Mouse (Mus musculus): ENCODE measurements around the gene Asap3.

Asap3 gene

DNA sequence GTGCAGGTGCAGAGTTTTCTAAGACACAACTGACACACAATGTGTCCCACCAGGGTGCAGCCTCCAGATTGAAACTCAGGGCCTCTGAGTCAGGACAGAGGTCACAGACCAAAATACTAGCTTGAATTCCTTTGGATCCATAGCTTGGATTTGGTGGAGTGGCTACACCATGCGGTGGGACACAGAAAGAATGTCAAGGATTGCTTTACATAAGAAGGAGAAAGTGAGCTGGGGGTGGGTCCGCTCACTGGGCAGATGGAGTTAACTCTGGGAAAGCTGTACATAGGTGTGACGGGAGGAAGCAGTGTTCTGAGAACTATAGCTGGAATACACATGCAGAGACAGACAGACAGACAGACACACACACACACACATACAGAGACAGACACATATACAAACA is 53.8 kb downstream of the Asap3 start:
- no peak for DNase-seq

DNA sequence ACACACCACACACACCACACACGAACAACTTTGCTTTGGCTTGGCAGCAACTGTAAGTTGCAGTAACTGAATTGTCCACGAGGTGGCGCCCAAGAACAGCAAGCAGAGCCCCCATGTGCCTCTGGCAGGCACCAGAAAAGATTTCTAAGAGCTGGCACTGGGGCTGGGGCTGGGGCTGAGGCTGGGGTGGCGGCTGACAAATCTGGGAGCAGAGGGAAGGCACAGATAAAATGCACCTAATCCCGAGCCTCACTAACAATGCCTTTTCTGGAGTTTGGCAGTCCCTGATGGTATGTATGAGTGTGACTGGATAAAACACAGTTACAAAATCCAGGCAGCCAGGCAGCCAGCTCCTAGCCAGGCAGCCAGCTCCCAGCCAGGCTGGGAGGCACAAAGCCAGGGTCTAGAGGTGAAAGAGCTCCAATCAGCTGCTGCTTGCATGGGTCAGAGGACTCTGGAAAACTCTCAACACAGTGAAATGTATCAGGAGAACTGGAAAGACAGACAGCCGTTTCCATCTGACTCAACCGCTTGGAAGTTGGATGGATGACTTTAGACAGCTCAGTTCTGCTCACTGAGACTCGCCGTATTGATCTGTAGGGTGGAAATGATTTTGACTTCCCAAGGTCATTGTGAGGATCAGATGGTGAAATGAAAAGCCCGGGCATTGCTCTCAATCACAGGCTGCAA is 54.5 kb downstream of the Asap3 start:
- DNase-seq = peak; percentile 57

DNA sequence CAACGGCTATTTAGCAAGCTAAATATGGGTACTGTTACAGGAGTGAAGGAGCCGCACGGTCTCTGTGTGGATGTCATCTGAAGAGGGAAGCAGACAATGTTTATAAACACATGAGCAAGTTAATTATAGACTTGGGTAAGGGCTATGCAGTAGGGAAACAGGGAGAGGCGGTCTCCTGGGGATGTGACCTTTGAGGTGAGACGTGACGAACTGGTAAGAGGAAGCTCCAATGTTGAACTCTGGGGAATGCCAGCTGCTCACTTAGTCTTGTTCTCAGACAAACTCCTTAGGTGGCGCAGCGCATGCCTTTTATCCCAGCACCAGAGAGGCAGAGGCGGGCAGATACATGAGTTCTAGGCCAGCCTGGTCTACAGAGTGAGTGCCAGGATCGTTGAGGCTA is 55.7 kb downstream of the Asap3 start:
- no peak for DNase-seq

DNA sequence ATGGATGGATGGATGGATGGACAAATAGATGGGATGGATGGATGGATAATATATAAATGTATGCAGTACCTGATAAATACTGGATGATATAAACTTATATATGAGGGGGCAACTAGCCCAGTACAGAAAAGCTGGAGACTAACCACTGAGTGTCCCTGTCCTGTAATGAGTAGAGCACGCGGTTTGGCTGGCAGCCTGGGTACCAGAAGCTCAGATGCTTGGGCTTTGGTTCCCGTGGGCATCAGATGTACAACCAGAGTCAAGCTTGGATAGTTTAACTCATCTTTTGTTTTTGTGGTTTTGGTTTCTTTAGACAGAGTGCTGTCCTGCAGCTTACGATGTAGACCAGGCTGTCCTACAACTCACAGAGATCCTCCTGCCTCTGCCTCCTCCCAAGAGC is 57.4 kb downstream of the Asap3 start:
- DNase-seq = no peak

DNA sequence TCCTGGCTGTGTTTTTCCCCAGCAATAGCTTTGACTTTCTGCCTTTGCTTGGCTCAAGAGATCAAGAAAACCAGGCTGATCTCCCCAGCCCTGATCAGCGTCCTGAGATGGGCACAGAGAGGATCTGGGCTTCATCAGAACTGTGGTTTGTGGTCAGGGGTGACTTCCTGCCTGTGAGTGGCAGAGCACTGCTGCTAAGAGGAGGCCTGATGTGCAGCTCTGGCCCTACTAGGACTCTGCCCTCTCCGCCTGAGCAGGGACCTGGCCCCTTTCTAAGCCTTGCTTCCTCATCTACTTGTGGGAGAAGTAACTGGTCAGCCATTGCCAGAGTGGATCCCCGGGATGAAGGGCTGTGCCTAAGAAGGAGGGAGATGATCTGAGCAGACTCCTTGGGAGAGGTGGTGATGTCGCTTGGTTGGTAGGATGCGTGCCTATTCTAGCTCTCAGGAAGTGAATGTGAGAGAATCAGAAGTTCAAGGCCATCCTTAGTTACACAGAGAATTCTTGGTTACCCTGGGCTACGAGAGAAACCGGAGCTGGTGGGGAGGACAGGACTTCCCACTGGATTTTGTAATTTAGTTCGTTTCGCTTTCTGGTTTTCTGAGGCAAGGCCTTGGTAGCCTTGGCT is 60.7 kb downstream of the Asap3 start:
- no peak for DNase-seq

DNA sequence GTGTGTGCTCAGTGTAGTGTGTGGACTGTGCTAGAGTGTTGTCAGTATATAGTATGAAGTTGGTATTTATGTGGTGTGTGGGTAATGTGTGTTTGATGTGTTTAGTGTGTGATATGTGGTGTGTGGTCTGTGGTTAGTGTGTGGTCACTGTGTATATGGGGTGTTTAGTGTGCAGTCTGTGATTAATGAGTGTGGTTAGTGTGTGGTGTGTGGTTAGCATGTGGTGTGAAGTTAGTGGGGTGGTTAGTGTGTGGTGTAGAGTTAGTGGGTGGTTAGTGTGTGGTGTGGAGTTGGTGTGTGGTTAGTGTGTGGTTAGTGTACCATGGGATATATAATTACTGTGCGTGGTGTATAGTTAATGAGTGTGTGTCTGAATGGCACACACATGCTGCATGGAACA is 62.7 kb downstream of the Asap3 start:
- no peak for DNase-seq

DNA sequence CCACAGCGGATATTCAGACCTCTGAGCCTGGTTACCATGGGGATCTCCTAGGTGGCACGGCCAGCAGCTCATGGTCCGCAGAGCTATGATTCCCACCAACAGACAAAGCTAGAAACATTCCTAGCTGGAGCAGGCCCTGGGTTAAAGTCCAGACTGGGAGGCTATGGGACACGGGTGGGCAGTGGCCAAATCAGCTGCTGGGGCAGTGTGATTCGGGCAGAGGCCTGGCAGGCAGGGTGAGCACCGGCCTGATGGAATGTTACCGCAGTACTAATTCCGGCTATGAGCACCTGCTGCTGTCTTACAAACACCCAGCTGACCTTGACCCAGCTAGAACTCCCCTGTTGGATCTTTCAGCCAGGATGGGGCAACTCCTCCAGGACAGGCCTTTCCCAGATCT is 64.5 kb downstream of the Asap3 start:
- no peak for DNase-seq

DNA sequence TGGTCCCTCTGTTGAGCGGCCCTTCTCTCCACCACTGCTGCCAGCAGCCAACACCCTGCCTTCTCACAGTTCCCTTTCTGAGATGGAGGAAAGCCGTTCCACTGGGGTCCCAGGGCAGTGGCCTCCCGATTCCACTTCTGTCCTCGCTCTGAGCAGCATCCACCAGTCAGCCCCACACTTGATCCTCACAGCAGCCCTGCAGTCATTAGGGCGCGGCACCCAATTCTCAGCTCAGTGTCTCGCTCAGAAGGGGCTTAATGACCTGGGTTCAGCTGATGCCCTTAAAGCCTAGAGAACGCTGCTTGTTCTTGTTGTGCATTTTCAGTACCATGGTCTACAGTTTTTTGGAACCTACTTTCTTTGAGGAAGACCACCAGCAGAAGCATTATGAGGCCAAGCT is 74.9 kb downstream of the Asap3 start:
- DNase-seq = no peak

DNA sequence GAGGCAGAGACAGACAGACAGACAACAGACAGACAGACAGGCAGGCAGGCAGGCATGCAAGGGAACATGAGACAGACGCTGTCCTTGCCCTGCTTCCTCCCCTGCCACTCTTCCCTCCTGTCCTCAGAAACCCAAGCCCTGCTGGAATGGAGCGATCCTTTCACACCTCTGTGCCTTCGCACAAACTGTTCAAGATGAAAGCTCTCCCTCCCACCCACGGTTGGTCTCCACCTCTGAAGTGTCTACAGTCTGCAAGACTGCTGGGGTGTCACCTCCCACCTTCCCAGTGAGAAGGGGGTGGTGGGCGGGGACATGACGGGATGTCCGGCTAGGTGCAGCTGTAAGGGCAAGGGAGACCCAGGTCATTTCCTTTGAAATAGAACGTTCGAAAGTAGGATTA is 75.4 kb downstream of the Asap3 start:
- DNase-seq = no peak

DNA sequence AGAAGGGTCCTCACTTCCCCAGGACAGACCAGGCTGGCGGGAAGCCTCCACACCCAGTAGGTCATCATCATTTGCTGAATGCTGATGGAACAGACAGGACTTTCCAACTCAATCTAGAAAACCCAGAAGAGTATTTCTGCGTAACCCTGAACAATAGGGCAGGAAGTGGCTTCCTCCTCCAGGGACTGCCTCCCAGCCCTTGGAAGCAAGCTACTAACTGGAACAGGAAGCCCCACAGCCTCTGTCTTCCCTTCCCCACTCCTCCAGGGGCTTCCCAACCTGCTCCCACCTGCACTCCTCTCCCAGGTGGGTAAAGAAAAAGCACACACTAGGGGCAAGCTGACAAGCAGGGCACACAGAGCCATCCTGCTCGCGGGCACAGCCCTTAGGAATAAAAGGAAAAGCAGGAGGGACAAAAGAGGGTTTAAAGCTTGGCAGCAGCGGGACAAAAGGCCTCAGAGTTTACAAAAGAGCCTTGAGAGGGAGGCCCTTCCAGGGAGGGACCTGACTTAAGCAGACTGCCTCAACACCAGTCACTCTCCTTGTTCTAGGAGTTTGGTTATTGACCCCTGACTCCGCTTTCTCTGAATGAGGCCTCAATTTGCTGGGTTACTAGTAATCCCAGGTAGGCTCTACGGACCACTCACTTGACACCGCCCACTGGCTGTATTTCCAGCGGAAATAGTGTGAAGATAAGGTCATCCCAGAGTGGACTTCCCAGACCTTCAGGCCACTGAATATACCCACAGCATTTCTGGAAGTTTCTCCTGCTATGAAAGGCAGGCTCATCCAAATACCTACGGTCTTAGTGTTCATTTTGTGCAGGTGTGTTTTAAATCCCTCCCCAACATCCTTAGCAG is 76.7 kb downstream of the Asap3 start:
- no peak for DNase-seq

DNA sequence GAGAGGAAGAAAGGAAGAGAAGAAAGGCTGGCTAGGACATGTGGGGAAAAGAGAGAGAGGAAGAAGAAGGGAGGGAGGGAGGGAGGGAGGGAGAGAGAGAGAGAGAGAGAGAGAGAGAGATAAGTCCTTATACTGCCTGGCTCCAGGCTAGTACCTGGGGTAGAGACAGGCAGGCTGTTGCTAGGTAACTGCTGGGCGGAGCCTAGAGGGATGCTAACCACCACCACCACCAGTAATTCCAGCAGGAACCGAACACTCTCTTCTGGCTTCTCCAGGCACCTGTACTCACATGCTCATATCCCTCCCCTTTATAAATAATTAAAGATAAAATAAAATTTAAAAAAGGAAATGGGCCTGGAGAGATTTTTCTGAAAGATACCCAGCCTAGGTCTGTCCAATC is 77.6 kb downstream of the Asap3 start:
- DNase-seq = no peak

DNA sequence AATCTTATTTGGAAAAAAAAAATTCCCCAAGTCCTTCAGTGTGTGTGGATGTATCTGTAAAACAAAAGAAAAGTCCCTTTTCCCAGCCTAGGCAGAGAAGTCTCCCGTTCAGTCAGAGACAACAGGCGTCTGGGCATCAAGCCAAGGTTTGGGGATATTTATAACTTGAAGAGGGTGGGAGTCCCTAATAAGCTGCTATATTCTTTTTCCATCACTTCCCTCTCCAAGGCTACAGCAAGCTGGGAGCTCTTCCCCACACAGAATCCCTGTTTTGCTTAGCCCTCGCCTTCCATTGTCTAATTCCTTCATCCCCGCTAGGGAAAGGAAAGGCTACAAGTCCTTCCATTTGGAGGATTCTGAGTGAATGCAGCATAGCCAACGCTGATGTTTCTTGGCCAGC is 78.3 kb downstream of the Asap3 start, which contains the start of gene Zfp46:
Gene Zfp46 (plus strand): TSS at position 229 of the 400 bp plus-strand sequence.
- DNase-seq = peak; percentile 57

DNA sequence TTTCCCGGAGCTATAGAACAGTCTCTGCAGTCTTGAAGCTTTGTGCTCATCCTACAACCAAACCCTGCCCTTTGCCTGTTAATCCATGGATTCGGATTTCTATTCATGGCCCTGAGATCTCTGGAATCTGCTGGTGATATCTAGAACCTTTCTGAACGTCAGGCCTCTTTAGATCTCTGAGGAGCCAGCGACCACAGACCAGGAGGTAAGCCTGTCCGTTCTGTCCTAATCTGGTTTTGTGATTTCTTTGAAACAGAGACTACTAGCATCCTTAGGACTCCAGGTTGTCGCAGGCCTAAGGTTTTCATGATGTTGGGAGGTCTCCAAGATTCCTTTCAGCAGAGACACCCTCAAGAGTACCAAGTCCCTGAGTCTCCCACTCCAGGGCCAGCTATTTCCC is 78.7 kb downstream of the Asap3 start:
- DNase-seq = peak; percentile 26

DNA sequence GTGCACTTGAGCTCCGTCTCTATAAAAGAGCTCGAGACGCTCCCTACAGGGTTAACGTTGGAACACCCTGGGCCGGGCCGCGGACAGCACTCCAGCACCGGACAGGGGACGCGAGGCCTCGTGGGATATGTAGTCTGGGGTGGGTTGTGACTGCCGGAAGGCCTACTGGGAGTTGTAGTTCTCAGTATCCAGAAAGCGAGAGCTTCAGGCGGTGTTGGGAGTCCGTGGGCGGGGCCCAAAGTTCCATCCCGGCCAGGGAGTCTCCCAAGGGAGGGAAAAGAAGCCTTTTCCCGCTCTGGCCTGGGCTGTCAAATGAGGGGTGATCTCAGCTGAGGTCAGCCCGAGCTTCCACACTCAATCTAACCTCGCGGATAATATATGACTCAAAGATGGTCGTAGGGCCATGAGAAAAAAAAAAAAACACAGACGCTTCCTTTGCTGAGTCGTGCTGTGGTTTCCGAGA is 79.2 kb downstream of the Asap3 start:
- peak; percentile 92 for DNase-seq

DNA sequence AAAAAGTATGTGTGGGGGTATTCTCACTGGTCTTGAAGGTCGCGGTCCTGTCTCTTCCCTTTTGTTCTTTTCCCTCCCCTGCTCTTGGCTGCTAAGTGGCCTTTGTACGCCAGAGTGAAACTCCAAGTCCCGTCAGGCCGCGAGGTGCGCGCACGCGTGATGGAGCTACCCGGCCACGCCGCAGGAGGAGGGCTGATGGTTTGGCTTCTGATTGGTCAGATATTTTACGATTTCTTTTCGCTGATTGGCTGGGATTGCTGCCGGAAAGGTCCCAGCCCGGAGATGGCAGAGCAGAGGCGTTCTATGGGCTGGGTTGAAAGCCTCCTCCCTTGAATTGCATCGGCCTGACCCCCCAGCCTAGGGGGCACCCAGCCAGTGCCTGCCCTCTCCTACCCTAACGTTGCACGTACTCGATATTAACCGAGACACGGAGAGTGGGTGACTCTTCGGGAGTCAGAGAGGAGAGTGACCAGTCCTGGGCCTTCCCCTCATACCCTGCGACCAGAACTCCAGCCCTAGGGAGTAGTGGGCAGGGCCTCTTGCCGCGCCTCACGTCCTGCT is 79.7 kb downstream of the Asap3 start:
- DNase-seq = peak; percentile 95

DNA sequence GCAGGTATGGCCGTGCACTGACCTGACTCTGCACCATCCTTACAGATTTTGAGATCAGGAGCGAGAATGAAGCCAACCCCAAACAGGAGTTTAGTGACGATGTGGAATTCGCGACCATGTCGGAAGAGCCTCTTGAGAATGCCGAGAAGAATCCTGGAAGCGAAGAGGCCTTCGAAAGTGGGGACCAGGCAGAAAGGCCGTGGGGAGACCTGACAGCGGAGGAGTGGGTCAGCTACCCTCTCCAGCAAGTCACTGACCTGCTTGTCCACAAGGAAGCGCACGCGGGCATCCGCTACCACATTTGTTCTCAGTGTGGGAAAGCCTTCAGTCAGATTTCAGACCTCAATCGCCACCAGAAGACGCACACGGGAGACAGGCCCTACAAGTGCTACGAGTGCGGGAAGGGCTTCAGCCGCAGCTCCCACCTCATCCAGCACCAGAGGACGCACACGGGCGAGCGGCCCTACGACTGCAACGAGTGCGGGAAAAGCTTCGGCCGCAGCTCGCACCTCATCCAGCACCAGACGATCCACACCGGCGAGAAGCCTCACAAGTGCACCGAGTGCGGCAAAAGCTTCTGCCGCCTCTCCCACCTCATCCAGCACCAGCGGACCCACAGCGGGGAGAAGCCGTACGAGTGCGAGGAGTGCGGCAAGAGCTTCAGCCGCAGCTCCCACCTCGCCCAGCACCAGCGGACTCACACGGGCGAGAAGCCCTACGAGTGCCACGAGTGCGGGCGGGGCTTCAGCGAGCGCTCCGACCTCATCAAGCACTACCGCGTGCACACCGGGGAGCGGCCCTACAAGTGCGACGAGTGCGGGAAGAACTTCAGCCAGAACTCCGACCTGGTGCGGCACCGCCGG is 84.0 kb downstream of the Asap3 start:
- DNase-seq = no peak

DNA sequence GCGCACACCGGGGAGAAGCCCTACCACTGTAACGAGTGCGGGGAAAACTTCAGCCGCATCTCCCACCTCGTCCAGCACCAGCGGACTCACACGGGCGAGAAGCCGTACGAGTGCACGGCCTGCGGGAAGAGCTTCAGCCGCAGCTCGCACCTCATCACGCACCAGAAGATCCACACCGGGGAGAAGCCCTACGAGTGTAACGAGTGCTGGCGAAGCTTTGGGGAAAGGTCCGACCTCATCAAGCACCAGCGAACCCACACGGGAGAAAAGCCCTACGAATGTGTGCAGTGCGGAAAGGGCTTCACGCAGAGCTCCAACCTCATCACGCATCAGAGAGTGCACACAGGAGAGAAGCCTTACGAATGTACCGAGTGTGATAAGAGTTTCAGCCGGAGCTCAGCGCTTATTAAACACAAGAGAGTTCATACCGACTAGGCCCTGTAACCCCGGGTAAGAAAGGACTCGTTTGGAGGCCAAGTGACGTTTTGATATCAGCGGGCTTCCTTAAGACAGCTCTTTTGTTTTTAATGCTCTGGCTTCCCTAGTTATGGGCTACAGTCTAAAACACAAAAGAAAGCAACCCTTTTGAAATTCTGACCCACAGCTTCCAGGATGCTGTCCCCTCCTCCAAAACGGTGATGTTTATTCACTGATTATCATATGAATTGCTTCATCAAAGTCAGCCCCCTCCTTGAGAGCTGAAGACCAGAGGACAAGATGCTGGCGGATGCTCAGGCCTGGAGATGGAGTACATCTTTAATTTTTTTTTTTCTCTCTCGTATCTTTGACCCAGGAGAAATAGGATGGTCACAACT is 84.8 kb downstream of the Asap3 start:
- no peak for DNase-seq

DNA sequence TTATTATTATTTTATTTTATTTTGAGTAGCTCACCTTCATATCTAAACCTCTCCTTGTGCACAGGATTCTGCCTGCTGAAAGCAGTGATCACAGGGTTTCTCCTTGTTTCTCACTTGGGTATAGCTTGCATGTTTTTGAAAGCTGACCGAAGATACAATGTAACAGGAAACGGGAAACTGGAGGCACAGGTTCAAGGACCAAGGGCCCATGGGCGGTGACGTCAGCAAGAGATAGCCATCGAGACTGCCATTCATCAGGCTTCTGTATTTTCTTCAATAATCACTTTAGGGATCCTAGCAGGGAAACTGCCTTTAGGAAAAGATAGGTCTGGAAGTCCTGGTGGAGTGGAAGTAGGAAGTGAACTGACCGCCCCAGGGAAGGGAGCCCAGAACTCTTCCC is 85.5 kb downstream of the Asap3 start:
- DNase-seq = no peak

All from cerebellum, adult 11 months (tissue).